Mouse (Mus musculus): ENCODE results near the gene Nxpe4. TPM values are rescaled to one million over a fixed set of nuclear protein-coding genes. Genes with fewer than 3 reads are reported as not detected.
"Not testable (repeated sequence)": the region's sequence is repeated elsewhere in the genome, so short reads cannot be mapped to it uniquely, and the experiment has no call there.

Nxpe4 gene
- total RNA-seq, 2 experiments from 2014 or later, result 7.2 to 8.4 TPM

GRCm38 (mm10) chr9:48389983-48390382 is 228.2 kb downstream of the Nxpe4 start:
- intact Hi-C loops (cut with DNase I), result no loop called here
- no peak for DNase-seq

DNA sequence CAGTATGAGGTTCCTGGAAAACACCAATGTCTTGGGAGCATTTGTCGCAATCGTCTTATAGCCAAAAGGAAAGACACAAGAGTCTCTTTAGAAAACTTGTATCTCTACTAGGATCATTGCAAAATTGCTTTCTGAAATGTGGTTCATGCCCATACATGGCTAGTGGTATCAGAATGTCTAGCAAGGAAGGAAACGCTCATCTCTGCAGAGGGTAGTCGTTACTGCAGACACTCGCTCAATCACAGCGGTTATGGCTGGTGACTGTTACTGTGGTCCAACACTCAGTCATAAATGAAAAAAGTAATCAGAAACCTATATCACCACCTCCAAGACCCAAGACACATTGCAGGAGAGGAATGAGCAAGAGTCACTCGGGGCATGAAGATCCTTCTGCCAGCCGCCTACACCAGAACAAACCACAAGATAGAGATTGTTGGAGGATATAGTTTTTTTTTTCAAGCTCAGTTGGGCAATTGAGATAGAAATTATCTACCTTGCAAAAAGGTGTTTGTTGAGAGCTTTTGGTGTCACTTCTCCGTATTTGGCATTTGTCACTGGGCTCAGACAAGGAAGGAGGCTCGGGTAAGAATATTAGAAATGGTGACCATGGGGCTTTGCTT is 241.9 kb downstream of the Nxpe4 start:
- no peak for DNase-seq
- intact Hi-C loops (cut with DNase I), result loop anchor here (10.0 kb wide), 1 partner anchor 801 kb away; no protein-coding TSS in a partner anchor

DNA sequence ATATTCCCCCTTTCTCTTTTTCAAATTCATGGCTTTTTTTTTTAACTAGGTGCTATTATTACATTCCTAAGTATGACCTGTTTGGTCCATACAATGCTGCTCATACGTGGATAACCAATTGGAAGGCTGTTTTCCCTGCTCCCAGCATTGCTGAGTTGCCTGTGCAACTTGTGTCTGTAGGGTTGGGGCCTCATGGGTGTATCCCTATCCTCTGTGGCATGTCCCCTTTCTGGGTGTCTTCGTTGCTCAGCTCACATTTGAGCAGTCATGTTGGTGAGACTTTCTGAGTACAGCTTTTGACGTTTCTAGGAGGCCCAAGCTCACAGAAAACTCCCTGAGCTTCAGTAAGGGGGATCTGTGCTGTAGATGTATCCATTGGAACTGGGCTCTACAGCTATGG is 242.9 kb downstream of the Nxpe4 start:
- intact Hi-C loops (cut with DNase I), result loop anchor here (10.0 kb wide), 1 partner anchor 800 kb away; no protein-coding TSS in a partner anchor
- no peak for DNase-seq

DNA sequence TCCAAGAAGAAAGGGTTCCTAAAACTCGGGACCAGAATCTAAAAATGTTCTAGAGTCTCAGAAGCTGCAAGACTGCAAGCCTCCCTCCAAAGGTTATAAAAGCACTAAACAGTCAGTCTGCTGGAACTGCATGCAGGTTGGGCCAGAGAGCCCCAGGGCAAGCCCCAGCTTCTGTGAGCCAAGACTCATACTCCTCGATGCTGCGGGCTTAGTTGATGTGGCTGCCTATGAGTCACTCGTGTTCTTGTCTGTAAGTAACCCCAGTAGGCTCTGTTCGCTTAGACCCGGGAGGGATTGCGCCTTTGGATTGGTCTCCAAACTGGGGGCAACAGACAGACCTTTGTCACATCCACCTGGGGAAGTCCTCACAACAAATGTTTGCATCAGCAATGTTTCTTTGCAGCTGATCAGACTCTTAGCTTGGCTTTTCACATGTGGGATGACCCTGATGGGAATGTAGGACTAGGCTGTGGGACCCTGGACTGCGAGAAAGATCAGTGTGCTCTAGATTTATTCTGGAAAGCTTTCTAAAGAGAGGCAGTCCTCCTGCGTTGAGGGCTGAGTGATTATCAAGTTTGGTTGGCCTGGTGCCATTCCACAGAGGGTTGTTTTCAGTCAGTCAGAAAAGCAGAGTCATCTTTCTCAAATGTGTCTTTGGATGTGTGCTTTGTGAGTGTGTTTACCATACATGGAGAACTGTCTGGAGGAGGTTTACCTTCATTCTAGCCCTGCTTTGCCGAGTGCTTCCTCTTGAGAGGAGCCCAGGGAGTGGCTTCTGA is 245.9 kb downstream of the Nxpe4 start:
- intact Hi-C loops (cut with DNase I), result loop anchor here (10.0 kb wide), 1 partner anchor 797 kb away; no protein-coding TSS in a partner anchor
- DNase-seq, result no peak

GRCm38 (mm10) chr9:48410217-48411035 is 248.6 kb downstream of the Nxpe4 start:
- no peak for DNase-seq
- intact Hi-C loops (cut with DNase I), result no loop called here

DNA sequence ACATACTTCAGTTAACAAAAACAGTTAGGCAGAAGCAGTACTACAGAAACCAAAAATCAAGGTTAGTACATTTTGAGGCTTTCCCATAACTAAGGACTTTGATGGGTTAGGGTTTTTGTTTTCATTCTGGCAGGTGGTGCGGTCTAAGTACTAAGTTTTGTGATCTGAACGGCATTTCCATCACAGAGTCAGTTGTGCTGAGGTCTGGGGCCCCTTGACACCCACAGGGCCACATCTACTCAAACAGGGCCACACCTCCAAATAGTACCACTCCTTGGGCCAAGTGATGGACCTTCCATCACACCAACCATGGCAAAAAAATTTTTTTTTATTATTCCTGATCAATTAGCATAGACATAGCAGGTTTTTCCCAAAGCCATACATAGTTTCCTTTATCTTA is 251.8 kb downstream of the Nxpe4 start:
- intact Hi-C loops (cut with DNase I), result no loop called here
- DNase-seq, result no peak

DNA sequence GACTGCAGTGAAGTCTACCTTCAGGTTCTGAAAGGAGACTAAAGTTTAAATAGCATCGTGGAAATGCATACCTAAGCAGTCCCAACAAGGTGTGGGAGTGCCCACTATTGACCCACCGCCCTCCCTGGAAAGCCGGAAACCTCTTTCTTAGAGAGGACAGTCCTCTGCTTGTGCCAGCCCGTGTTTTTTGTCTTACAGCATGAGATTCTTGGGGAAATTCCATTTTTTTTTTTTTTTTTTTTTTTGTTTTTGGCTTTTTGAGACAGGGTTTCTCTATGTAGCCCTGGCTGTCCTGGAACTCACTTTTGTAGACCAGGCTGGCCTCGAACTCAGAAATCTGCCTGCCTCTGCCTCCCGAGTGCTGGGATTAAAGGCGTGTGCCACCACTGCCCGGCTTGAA is 255.5 kb downstream of the Nxpe4 start:
- intact Hi-C loops (cut with DNase I), result not testable (repeated sequence)

GRCm38 (mm10) chr9:48417994-48418393 is 256.2 kb downstream of the Nxpe4 start:
- no peak for DNase-seq

More for the DNA sequence above, 255.5 kb downstream of the Nxpe4 start:
- DNase-seq, result not testable (repeated sequence)

GRCm38 (mm10) chr9:48418397-48418796 is 256.6 kb downstream of the Nxpe4 start:
- DNase-seq, result no peak
- intact Hi-C loops (cut with DNase I), result no loop called here

More at GRCm38 (mm10) chr9:48417994-48418393, 256.2 kb downstream of the Nxpe4 start:
- intact Hi-C loops (cut with DNase I), result no loop called here

- no peak for DNase-seq
- intact Hi-C loops (cut with DNase I), result no loop called here
Observed at GRCm38 (mm10) chr9:48418829-48419228, 257.0 kb downstream of the Nxpe4 start.

GRCm38 (mm10) chr9:48420437-48420836 is 258.6 kb downstream of the Nxpe4 start:
- intact Hi-C loops (cut with DNase I), result no loop called here
- no peak for DNase-seq

DNA sequence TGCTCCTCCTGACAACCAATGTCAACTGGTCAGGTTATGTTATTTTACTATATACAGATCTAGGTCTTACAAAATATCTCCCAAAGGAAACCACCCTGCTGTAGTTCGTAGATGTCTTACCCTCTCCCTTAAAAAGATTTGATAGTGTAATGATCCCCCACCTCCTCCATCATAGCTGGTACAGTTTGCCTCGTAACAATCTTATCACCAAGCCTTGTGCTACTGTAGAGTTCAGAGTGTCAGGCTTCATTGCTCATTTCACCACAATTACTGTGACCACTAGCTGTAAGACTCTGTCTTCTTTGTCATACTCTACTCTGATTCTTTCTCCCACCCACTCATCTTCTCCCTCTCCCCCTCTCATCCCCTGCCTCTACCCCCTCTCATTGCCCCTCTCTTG is 259.2 kb downstream of the Nxpe4 start:
- DNase-seq, result no peak
- intact Hi-C loops (cut with DNase I), result no loop called here

- no peak for DNase-seq
- intact Hi-C loops (cut with DNase I), result no loop called here
Observed at GRCm38 (mm10) chr9:48421561-48421960, 259.7 kb downstream of the Nxpe4 start.

DNA sequence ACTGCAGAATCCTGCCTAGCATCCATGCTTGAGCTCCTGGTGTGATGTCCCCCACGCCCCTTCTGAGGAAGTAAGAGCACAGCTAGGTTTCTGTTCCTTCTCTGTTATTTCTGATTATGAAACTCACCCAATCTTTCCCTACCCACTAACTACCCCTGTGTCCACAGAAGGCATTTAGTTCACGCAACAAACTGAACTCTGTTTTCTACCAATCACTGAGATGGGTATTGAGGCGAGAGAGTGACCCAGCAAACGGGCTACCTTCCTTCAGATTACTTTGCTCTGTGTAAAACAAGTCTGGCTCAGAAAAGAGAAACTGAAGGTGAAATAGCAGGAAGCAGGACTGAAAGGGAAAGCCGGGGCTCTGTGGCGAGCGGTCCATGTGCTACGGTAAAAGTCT is 260.6 kb downstream of the Nxpe4 start:
- DNase-seq, result peak in 1 of 2 experiments; percentile 9
- intact Hi-C loops (cut with DNase I), result no loop called here

GRCm38 (mm10) chr9:48423256-48423655 is 261.4 kb downstream of the Nxpe4 start:
- no peak for DNase-seq
- intact Hi-C loops (cut with DNase I), result no loop called here

- no peak for DNase-seq
- intact Hi-C loops (cut with DNase I), result no loop called here
Observed at GRCm38 (mm10) chr9:48427176-48427575, 265.4 kb downstream of the Nxpe4 start.

- intact Hi-C loops (cut with DNase I), result no loop called here
- no peak for DNase-seq
Observed at GRCm38 (mm10) chr9:48432449-48432848, 270.6 kb downstream of the Nxpe4 start.

DNA sequence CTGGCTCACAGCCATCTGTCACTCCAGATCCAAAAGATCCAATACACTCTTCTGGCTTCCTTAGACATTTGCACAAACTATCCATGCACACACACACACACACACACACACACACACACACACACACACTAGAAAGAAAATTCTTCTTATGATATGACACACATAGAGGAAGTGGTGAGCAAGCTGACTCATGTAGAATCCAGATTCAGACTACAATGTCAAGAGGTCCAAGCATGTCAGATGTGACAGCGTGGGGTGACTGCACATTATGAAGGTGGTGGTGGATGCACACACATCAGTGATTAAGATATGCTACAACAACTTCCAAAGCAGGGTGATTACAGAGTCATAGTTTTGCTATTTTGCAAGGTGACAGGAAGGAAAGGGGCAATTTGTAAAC is 282.1 kb downstream of the Nxpe4 start:
- DNase-seq, result no peak
- intact Hi-C loops (cut with DNase I), result no loop called here

DNA sequence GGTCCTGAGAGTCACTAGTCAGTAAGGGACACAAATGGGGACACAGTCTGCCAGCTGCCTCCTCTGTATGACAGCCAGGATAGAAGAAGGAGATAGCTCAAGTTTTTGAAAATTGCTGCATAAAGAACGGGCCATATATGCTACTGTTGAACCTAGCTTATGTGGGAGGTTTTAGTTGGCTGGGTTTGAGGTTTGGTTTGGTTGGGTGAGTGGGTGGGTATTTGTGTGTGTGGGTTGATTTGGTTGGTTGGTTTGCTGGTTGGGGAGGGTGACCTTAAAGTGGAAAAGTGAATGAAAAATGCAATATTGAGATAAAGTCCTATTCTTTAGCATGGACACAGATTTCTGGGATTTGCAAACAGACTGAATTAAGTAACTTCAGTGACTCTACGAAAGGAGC is 283.0 kb downstream of the Nxpe4 start:
- intact Hi-C loops (cut with DNase I), result loop anchor here (5.0 kb wide), 1 partner anchor 112 kb away; no protein-coding TSS in a partner anchor
- DNase-seq, result no peak

DNA sequence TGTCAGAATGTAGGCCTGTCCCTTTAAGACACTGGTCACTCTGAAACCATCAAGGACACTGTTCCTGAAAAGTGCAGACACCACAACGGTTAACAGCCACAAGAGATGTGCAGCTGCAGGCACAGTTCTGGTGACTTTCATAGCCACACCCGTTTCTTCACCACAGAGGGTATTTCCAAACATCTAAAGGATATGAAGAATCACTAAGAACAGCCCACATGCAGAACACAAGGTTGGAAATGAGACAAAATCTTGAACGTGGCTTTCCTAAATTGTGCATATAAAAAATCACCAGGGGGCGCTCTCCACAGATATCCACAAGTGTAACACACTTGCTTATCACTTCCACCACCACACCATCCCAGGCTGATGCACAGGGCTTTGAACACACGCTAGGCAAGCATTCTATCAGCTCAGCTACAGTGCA is 286.0 kb downstream of the Nxpe4 start:
- DNase-seq, result peak; percentile 12
- intact Hi-C loops (cut with DNase I), result loop anchor here (2.0 to 5.0 kb wide), 2 partner anchors 110 to 171 kb away; no protein-coding TSS in a partner anchor
